Mouse (Mus musculus): ENCODE data around the gene St5. TPM values are rescaled to one million over a fixed set of nuclear protein-coding genes. Genes with fewer than 3 reads are reported as not detected.
A peak's percentile ranks its signal among the peaks of the same experiment; 100 is the strongest.

Gene St5
- polyA plus RNA-seq, 1 experiment from 2014 or later = 50.5 TPM

- H3K9ac ChIP-seq = no peak overlapping the region
- 0 out of 2 replicates have a peak, but pooled peaks have one; percentile 37 for ATAC-seq (ENCODE audit: insufficient number of reproducible peaks, insufficient read depth, low FRiP score, low TSS enrichment)
- no peaks in the 10 kb centered on the region for H3K27me3 ChIP-seq
- H3K27ac ChIP-seq = no peak overlapping the region
- H3K9me3 ChIP-seq = no peaks in the 10 kb centered on the region
- H3K4me2 ChIP-seq (replicated peaks) = no peak overlapping the region
- no peaks in the 10 kb centered on the region for H3K36me3 ChIP-seq
- 48% methylated on average over 15 of the region's 15 CpGs for WGBS
- no peak overlapping the region for H3K4me3 ChIP-seq
- H3K4me1 ChIP-seq = peaks cover 11% of the 10 kb centered on the region; the same call in 1 of the 2 replicates
Observed at GRCm38 (mm10) chr7:109633404-109634085, 69.9 kb downstream of the St5 start.

- no peak overlapping the region for H3K4me3 ChIP-seq
- WGBS = 78% methylated on average over 6 of the region's 6 CpGs
- H3K9me3 ChIP-seq = no peaks in the 10 kb centered on the region
- no peak overlapping the region for H3K27ac ChIP-seq
- H3K36me3 ChIP-seq = no peaks in the 10 kb centered on the region
- no peak for ATAC-seq (ENCODE audit: insufficient number of reproducible peaks, insufficient read depth, low FRiP score, low TSS enrichment)
- H3K4me2 ChIP-seq (replicated peaks) = no peak overlapping the region
- H3K4me1 ChIP-seq = no peaks in the 10 kb centered on the region
- H3K27me3 ChIP-seq = no peaks in the 10 kb centered on the region
- no peak overlapping the region for H3K9ac ChIP-seq
Observed at GRCm38 (mm10) chr7:109631330-109631729, 72.1 kb downstream of the St5 start.

- ATAC-seq (ENCODE audit: insufficient number of reproducible peaks, insufficient read depth, low FRiP score, low TSS enrichment) = no peak
- H3K27ac ChIP-seq = no peak overlapping the region
- H3K36me3 ChIP-seq = no peaks in the 10 kb centered on the region
- no peak overlapping the region for H3K4me3 ChIP-seq
- 74% methylated on average over 7 of the region's 7 CpGs for WGBS
- no peaks in the 10 kb centered on the region for H3K9me3 ChIP-seq
- no peak overlapping the region for H3K4me2 ChIP-seq (replicated peaks)
- H3K4me1 ChIP-seq = no peaks in the 10 kb centered on the region
- no peak overlapping the region for H3K9ac ChIP-seq
- H3K27me3 ChIP-seq = no peaks in the 10 kb centered on the region
Observed at GRCm38 (mm10) chr7:109629871-109630778, 73.3 kb downstream of the St5 start.

GRCm38 (mm10) chr7:109628935-109629609 lies 74.3 kb downstream of the St5 start:
- Histone ChIP-seq H3K4me1 (no peaks in the 10 kb centered on the region), H3K27ac (no peak overlapping the region)

GRCm38 (mm10) chr7:109627851-109628250 lies 75.6 kb downstream of the St5 start:
- Histone ChIP-seq H3K27me3 (no peaks in the 10 kb centered on the region), H3K4me3 (no peak overlapping the region), H3K27ac (no peak overlapping the region), H3K9me3 (no peaks in the 10 kb centered on the region), H3K9ac (no peak overlapping the region), H3K36me3 (no peaks in the 10 kb centered on the region), H3K4me1 (no peaks in the 10 kb centered on the region), H3K4me2 (replicated peaks) (no peak overlapping the region)
- WGBS = 84% methylated on average over 2 of the region's 2 CpGs
- no peak for ATAC-seq (ENCODE audit: insufficient number of reproducible peaks, insufficient read depth, low FRiP score, low TSS enrichment)

More at GRCm38 (mm10) chr7:109628935-109629609, 74.3 kb downstream of the St5 start:
- no peak overlapping the region for H3K4me2 ChIP-seq (replicated peaks)
- H3K27me3 ChIP-seq = no peaks in the 10 kb centered on the region
- no peaks in the 10 kb centered on the region for H3K9me3 ChIP-seq
- H3K9ac ChIP-seq = no peak overlapping the region
- no peaks in the 10 kb centered on the region for H3K36me3 ChIP-seq
- 50% methylated on average over 9 of the region's 9 CpGs for WGBS
- ATAC-seq (ENCODE audit: insufficient number of reproducible peaks, insufficient read depth, low FRiP score, low TSS enrichment) = no peak
- no peak overlapping the region for H3K4me3 ChIP-seq

- Histone ChIP-seq H3K4me3 (no peak overlapping the region), H3K4me1 (peaks cover 9% of the 10 kb centered on the region), H3K4me2 (replicated peaks) (no peak overlapping the region), H3K36me3 (no peaks in the 10 kb centered on the region), H3K9me3 (no peaks in the 10 kb centered on the region), H3K27ac (no peak overlapping the region), H3K9ac (no peak overlapping the region), H3K27me3 (no peaks in the 10 kb centered on the region)
- no peak for ATAC-seq (ENCODE audit: insufficient number of reproducible peaks, insufficient read depth, low FRiP score, low TSS enrichment)
- 86% methylated on average over 9 of the region's 9 CpGs for WGBS
Observed at GRCm38 (mm10) chr7:109622234-109622838, 81.1 kb downstream of the St5 start.

GRCm38 (mm10) chr7:109620967-109621366 lies 82.4 kb downstream of the St5 start:
- Histone ChIP-seq H3K36me3 (no peaks in the 10 kb centered on the region), H3K27ac (no peak overlapping the region), H3K9me3 (no peaks in the 10 kb centered on the region), H3K4me1 (peaks cover 23% of the 10 kb centered on the region), H3K4me2 (replicated peaks) (no peak overlapping the region), H3K4me3 (no peak overlapping the region), H3K27me3 (no peaks in the 10 kb centered on the region), H3K9ac (no peak overlapping the region)
- ATAC-seq (ENCODE audit: insufficient number of reproducible peaks, insufficient read depth, low FRiP score, low TSS enrichment) = no peak
- 15% methylated on average over 2 of the region's 2 CpGs for WGBS

- Histone ChIP-seq H3K27me3 (no peaks in the 10 kb centered on the region), H3K27ac (no peak overlapping the region), H3K4me3 (no peak overlapping the region), H3K4me2 (replicated peaks) (no peak overlapping the region), H3K9me3 (no peaks in the 10 kb centered on the region), H3K4me1 (peaks cover 29% of the 10 kb centered on the region), H3K9ac (no peak overlapping the region), H3K36me3 (no peaks in the 10 kb centered on the region)
- ATAC-seq (ENCODE audit: insufficient number of reproducible peaks, insufficient read depth, low FRiP score, low TSS enrichment) = no peak
- WGBS = 65% methylated on average over 3 of the region's 3 CpGs
Observed at GRCm38 (mm10) chr7:109620288-109620687, 83.1 kb downstream of the St5 start.

- no peak for ATAC-seq (ENCODE audit: insufficient number of reproducible peaks, insufficient read depth, low FRiP score, low TSS enrichment)
- 23% methylated on average over 6 of the region's 6 CpGs for WGBS
Observed at GRCm38 (mm10) chr7:109618721-109619120, 84.7 kb downstream of the St5 start.

GRCm38 (mm10) chr7:109617838-109618237 lies 85.6 kb downstream of the St5 start:
- Histone ChIP-seq H3K27ac (no peak overlapping the region), H3K27me3 (no peaks in the 10 kb centered on the region), H3K4me2 (replicated peaks) (no peak overlapping the region), H3K9me3 (no peaks in the 10 kb centered on the region), H3K9ac (no peak overlapping the region), H3K36me3 (no peaks in the 10 kb centered on the region), H3K4me1 (peaks cover 46% of the 10 kb centered on the region), H3K4me3 (no peak overlapping the region)
- ATAC-seq (ENCODE audit: insufficient number of reproducible peaks, insufficient read depth, low FRiP score, low TSS enrichment) = no peak
- WGBS = 79% methylated on average over 3 of the region's 3 CpGs

More at GRCm38 (mm10) chr7:109618721-109619120, 84.7 kb downstream of the St5 start:
- H3K27ac ChIP-seq = no peak overlapping the region
- peaks cover 40% of the 10 kb centered on the region for H3K4me1 ChIP-seq
- no peak overlapping the region for H3K4me3 ChIP-seq
- no peaks in the 10 kb centered on the region for H3K36me3 ChIP-seq
- no peaks in the 10 kb centered on the region for H3K9me3 ChIP-seq
- H3K4me2 ChIP-seq (replicated peaks) = no peak overlapping the region
- H3K9ac ChIP-seq = no peak overlapping the region
- no peaks in the 10 kb centered on the region for H3K27me3 ChIP-seq
